Mouse (Mus musculus): ENCODE measurements around the gene Dusp12.

Gene Dusp12

DNA sequence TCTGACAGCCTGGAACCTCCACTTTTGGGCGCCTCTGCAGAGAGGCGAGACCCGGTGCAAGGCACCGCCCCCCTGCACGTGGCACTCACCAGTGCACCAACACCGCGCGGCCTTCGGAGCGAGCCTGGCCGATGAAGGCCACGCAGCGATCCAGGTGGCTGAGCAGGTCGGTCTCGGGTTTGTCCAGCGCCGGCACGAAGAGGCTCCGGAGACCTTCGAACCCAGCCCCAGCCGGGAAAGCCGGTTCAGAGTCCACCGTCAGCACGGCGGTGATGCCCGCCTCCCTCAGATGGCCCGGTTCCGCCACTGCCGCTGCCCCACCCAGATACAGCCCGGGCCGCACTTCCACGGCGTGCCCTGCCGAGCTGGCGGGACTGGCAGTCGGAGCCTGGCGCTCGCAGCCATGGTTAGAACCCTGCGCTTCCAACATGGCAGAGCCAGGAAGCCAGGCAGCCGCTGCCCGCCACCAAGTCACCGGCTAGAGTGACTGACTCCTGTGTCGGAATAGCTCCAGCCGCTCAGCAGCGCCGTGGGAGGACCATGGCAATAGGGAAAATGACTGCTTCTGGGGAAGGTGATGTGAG is at the start of gene Dusp12, which contains the start of gene Gm26620:
Gene Dusp12 (minus strand): TSS at position 563 of the 584 bp plus-strand sequence.
Gene Gm26620 (plus strand): TSS at position 88 of the 584 bp plus-strand sequence.
- ChIA-PET CTCF (interaction anchor here (0.6 to 1.8 kb wide), 14 partner anchors 10 to 226 kb away, joined by 3 to 19 read pairs (median 5); partner anchors contain the start of gene Atf6 (in 1 of the 4)), POLR2A (interaction anchor here (0.5 to 16.8 kb wide), 27 partner anchors 8 to 558 kb away, joined by 3 to 329 read pairs (median 5); partner anchors contain the start of genes Atf6 (in 4 of the 4), B4galt3 (in 1 of the 4) and Ppox (in 1 of the 4))

DNA sequence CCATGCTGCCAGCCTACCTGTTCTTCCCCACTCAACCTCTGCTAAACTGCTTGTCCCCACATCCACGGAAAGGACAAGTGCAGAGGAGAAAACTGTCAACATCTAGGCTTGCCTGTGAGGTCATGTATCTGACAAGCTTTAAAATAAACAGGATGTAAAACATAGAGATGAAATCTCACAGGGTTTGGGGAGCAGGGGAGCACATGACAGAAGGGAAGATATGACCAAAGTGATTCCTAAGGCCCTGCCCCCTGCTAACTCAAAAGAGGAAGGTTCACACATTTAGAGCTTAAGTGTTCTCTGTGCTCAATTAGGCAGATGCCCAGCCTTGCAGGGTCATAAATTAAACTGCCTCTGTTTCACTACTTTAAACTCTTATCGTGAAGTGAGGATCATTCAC is 49.0 kb upstream of the Dusp12 start:
- POLR2A ChIA-PET = interaction anchor here in 1 of 4 experiments (0.9 kb wide), 1 partner anchor 45 kb away, joined by 3 read pairs; no protein-coding TSS in a partner anchor
- CTCF ChIA-PET = interaction anchor here in 3 of 4 experiments (0.6 to 1.1 kb wide), 3 partner anchors 8 to 39 kb away, joined by 3 to 15 read pairs (median 5); no protein-coding TSS in a partner anchor

DNA sequence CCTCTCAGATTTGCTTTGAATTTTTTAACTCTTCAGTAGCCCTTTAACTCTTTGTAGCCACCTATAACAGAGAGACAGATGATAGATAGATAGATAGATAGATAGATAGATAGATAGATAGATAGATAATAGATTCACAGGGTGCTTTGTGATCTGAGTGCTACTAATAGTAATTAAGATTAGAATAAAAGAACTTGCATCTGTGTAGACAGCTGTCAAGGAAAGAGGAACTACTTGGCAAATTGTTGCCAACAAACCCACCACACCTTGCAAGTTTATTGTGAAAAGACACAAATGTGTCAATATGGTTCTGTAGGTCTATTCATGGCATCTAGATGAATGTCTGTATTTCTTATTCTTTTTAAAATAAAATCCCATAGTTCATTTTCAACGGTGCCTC is 48.6 kb upstream of the Dusp12 start:
- ChIA-PET CTCF (interaction anchor here in 1 of 4 experiments (1.1 kb wide), 1 partner anchor 39 kb away, joined by 3 read pairs; no protein-coding TSS in a partner anchor), POLR2A (interaction anchor here in 1 of 4 experiments (0.9 kb wide), 1 partner anchor 46 kb away, joined by 3 read pairs; no protein-coding TSS in a partner anchor)

DNA sequence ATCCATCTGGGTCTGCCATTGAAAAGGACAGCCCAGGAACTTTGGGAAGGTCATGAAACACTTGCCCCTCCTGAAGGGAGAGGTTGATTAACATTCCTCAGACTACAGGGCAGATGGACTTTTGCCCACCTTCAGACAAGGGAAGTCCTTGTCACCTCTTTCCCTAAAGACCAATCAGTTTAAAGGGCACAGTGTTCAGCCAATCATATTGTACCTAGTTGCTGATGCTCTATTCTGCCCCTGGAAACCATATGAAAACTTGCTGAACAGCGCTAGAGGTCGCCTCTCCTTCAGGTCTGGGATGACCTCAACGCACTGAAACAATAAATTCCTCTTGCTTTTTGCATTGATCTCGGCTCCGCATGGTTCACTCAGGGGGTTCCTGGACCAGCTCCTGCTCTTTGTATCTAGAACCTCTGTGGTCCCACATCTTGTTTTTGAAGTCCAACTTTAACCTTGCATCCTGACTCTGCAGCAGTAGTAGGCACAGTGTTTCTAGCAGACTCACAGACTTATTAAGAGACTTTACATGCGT is 48.1 kb upstream of the Dusp12 start:
- CTCF ChIA-PET = interaction anchor here in 1 of 4 experiments (0.9 kb wide), 1 partner anchor 32 kb away, joined by 5 read pairs; no protein-coding TSS in a partner anchor

DNA sequence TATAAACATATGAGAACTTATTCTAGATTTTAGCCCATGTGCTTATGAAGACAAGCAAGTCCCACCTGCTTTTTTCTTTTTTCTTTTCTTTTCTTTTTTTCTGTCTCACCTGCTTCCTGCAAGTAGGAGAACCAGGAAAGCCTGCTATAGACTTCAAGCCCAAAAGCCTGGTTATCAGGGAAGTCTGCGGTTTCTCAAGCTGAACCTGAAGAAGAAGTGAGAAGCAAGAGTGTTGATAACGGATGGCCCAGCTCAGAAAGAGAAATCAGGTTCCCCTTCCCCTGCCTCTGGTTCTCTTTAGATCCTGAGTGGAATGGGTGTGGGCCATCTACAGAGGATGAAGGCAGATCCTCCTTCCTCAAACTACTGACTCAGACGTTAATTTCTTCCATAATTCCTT is 46.7 kb upstream of the Dusp12 start:
- CTCF ChIA-PET = no interaction called here
- POLR2A ChIA-PET = no interaction called here

More for the DNA sequence above, 48.1 kb upstream of the Dusp12 start:
- POLR2A ChIA-PET = no interaction called here

DNA sequence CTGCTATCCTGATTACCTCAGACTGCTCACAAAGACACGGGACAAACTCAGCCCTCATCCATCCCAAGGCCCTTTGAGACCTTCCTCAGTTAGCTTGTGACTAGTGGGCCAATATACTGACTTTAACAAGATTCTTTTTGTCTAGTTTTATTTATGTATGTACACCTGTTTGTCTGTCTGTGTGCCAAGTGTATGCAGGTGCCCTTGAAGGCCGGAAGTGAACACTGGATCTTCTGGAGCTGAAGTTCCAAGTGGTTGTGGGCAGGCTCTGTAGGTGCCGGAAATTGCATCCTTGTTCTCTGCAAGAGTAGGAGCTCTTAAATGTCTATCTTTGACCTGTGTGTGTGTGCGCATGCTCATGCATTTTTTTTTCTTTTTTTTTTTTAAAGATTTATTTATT is 43.9 kb upstream of the Dusp12 start:
- ChIA-PET CTCF (interaction anchor here in 2 of 4 experiments (0.5 to 1.1 kb wide), 3 partner anchors 21 to 1584 kb away, joined by 3 to 4 read pairs (median 3); no protein-coding TSS in a partner anchor), POLR2A (interaction anchor here in 1 of 4 experiments (1.8 kb wide), 1 partner anchor 12 kb away, joined by 5 read pairs; no protein-coding TSS in a partner anchor)

DNA sequence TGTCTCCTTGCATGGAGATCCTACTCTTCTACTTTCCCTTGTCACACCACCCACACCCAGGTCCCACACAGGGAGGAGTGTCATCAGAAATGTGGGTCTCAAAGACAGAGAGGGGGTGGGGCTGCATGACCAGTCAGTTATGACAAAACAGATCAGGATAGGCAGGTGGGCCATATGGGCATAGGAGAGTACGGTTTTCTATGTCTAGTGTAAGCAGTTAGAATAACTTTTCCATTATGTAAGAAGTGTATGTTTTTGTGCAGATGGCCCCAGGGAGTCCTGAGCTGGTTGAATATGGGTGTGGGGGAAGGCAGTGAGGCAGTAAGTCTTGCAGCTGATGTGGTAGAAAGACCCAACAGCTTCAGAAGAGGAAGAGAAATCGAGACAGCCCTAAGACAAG is 43.1 kb upstream of the Dusp12 start:
- CTCF ChIA-PET = interaction anchor here in 2 of 4 experiments (0.5 to 1.1 kb wide), 2 partner anchors 21 to 27 kb away, joined by 3 to 4 read pairs; no protein-coding TSS in a partner anchor
- POLR2A ChIA-PET = interaction anchor here in 1 of 4 experiments (1.4 kb wide), 1 partner anchor 8 kb away, joined by 6 read pairs; no protein-coding TSS in a partner anchor

DNA sequence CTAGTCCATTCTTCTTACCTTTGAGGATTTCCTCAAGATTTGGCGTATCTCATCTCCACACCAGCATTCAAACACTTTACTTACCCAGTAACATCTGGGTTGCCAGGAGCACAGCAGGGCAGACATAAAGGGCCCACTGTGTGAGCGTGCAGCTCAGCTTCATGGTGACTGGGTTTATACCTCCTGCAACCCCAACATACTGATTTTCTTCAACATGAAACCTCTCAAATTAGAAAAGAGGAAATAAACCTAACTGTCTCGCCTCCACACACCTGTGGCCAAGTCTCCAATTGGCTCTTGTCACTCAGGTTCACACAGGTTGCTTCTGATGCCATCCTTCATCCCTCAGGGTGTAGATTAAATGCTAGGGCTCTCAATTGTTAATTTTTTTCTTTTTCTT is 42.0 kb upstream of the Dusp12 start, which contains the start of gene Fcrla:
Gene Fcrla (minus strand): TSS at position 206 of the 400 bp plus-strand sequence.
- ChIA-PET POLR2A (interaction anchor here in 1 of 4 experiments (1.4 kb wide), 1 partner anchor 10 kb away, joined by 6 read pairs; no protein-coding TSS in a partner anchor), CTCF (interaction anchor here in 1 of 4 experiments (1.5 kb wide), 1 partner anchor 26 kb away, joined by 4 read pairs; no protein-coding TSS in a partner anchor)

DNA sequence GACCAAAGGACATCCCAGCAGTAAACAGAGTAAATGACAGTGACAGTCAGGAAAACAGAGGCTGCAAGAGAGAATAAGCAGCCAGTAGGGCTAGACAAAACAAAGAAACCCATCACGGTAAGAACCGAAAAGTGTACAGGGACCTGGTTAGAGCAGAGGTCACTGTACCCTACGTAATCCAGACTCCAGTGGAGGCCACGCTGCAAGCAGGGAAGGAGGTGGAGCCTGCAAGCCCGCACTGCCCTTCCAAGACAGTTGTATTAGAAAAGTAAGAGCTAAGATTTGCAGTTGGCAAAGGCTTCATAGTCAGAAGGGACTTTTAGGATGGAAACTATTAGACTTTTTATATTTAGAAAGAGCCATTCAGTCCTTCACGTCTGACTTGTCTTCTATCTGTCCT is 41.6 kb upstream of the Dusp12 start:
- POLR2A ChIA-PET = interaction anchor here in 2 of 4 experiments (0.6 to 1.4 kb wide), 3 partner anchors 10 to 370 kb away, joined by 3 to 6 read pairs (median 3); no protein-coding TSS in a partner anchor

DNA sequence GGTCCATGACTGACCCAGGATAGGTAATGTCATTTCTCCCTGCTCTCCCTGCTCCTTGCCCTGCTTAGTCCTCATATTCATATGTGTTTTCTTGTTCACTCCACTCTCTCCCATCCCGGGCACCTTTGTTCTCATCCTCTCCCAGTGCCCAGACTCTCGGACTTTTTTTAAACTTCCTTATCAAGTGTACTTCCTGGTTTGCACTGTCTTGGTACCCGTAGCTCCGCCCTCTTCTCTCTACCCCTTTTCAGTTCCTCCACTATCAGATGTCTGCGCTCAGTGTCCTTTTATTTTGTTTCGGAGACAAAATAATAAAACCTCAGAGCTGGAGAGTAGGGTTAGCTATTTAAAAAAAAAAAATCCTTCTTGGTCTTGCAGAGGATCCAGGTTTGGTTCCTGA is 39.1 kb upstream of the Dusp12 start:
- CTCF ChIA-PET = no interaction called here
- POLR2A ChIA-PET = interaction anchor here in 3 of 4 experiments (0.6 to 1.3 kb wide), 4 partner anchors 15 to 51 kb away, joined by 3 to 4 read pairs (median 4); partner anchors contain the start of gene Fcgr2b (in 1 of the 3)

More for the DNA sequence above, 41.6 kb upstream of the Dusp12 start:
- CTCF ChIA-PET = interaction anchor here in 1 of 4 experiments (0.6 to 1.5 kb wide), 4 partner anchors 8 to 902 kb away, joined by 4 to 5 read pairs (median 5); no protein-coding TSS in a partner anchor

DNA sequence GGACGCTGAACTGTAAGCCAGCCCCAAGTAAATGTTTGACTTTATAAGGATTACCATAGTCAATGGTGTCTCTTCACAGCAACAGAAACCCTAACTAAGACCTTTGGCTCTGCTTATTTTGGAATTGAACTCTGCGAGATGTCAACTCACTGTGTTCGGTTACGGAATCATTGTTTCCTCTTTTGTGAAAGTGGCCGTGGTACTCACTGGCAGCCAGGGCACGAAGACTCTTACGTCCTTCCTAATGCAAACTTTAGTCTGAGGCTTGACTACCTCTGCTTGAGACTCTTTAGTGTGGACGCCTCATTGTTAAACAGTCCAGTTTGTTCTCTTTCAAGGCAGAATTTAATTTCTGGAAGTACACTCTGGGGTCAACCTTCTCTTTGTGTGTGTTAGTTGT is 34.0 kb upstream of the Dusp12 start:
- CTCF ChIA-PET = interaction anchor here in 1 of 4 experiments (0.6 kb wide), 1 partner anchor 74 kb away, joined by 4 read pairs; no protein-coding TSS in a partner anchor
- POLR2A ChIA-PET = interaction anchor here in 1 of 4 experiments (1.7 kb wide), 1 partner anchor 12 kb away, joined by 6 read pairs; no protein-coding TSS in a partner anchor

DNA sequence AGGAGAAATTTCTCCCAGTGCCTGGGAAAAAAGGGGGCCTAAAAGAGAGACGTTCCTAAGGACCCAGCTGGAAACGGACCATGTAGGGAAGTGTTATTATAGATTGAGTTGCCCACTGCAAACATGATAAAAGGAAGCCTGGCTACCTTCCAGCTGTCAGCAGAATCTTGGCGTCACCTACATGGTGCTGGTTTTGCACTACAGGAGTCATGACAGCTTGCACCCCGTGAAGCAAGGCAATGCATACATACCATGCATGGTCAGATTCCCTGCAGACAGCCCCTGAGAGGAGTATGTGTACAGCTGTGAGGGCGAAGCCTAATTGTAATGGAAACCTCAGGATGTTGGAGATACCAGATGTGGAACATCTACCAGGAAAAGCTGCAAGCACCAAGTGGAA is 30.3 kb upstream of the Dusp12 start:
- ChIA-PET POLR2A (no interaction called here), CTCF (interaction anchor here in 2 of 4 experiments (0.7 to 1.8 kb wide), 2 partner anchors 14 to 20 kb away, joined by 3 to 6 read pairs; no protein-coding TSS in a partner anchor)

DNA sequence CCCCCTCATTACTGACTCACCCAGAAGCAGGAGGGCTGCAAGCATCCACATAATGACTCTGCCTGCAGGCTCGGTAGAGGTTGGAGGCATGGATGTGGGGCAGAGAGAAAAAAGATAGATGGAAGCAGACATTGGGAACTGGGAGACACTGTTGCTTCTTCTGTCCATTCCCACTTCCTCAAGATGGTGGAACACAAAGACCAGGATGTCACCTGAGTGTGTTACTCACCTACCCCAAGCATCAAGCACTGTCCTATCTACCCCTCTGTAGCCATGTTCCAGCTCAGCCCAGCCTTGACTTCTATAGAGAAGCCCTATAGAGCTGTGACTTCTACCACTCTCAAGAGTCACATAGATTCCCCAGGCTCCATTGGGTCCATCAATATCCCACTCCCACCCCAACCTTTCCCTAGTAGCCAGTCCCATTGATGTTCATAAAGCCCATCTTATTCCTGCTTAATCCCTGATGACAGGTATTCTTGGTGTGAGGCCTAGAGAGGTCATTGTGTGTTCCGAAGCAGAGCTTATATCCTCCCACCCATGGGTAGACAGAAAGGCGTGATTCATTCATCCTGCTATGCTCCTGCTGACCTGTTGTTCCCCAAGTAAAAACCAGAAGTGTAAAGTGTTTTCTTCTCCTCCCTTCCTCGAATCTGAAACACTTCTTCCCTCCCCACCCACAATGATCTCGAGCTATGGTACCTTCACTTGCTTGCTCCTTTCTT is 27.7 kb upstream of the Dusp12 start, which contains the start of gene Fcrlb:
Gene Fcrlb (minus strand): TSS at position 51 of the 725 bp plus-strand sequence.
- CTCF ChIA-PET = interaction anchor here in 2 of 4 experiments (0.9 to 2.4 kb wide), 2 partner anchors 12 to 21 kb away, joined by 3 to 6 read pairs; no protein-coding TSS in a partner anchor
- POLR2A ChIA-PET = no interaction called here

DNA sequence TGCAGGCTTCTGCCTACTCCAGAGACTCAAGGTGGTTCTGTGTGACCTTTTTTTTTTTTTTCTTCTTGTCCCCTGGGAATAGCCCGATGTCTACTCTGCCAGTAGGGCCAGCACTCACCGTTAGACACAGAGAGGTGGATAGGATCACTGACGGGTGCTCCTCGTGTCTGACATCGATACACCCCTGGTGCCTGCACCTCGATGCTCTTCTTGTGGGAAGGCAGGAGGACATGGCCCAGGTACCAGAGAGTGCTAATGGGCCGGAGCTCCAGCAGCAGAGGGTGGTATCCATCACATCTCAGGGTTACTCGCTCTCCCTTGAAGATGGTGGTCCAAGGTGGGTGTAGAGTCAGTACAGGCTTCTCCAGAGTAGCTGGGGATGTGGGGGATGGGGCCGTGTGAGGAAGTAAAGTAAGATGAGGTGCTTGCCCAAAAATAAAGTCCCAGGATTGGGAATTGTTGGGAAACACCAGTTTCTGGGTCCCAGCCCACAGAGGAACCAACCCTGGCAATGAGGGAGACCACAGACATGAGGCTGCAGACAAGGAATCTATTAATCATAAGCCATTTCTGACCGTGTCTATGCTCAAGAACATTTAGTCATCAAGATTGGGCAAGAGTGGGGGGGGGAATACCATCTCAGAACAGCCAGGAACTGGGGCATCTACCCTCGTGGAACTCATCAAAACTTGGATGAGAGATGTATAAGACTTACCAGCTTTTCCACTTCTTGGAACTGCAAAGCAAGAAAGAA is 26.7 kb upstream of the Dusp12 start:
- CTCF ChIA-PET = interaction anchor here in 2 of 4 experiments (0.9 to 2.4 kb wide), 2 partner anchors 11 to 20 kb away, joined by 3 to 6 read pairs; no protein-coding TSS in a partner anchor
- POLR2A ChIA-PET = no interaction called here

DNA sequence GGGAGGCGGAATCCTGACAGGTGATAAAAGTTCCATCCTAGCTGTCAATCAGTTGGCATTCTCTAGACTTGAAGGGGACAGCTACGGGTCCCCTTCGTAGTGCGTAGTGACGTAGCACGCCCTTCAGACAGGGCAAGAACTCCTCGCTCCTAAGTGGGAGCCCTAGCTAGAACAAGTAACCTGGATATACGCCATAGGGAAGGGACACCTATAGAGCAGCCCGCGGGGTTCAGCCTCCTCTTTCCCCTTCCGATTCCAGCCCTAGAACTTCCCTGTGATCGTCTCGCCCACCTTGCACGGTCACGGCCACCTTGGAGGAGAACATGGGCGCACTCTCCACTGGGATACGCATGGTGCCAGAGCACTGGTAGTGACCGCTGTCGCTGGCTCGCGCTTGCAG is 23.0 kb upstream of the Dusp12 start:
- ChIA-PET CTCF (interaction anchor here in 2 of 4 experiments (0.5 to 3.8 kb wide), 7 partner anchors 13 to 203 kb away, joined by 3 to 21 read pairs (median 6); no protein-coding TSS in a partner anchor), POLR2A (interaction anchor here (0.6 to 2.5 kb wide), 11 partner anchors 10 to 343 kb away, joined by 3 to 19 read pairs (median 4); partner anchors contain the start of genes Atf6 (in 2 of the 4) and Ndufs2 (in 1 of the 4))

DNA sequence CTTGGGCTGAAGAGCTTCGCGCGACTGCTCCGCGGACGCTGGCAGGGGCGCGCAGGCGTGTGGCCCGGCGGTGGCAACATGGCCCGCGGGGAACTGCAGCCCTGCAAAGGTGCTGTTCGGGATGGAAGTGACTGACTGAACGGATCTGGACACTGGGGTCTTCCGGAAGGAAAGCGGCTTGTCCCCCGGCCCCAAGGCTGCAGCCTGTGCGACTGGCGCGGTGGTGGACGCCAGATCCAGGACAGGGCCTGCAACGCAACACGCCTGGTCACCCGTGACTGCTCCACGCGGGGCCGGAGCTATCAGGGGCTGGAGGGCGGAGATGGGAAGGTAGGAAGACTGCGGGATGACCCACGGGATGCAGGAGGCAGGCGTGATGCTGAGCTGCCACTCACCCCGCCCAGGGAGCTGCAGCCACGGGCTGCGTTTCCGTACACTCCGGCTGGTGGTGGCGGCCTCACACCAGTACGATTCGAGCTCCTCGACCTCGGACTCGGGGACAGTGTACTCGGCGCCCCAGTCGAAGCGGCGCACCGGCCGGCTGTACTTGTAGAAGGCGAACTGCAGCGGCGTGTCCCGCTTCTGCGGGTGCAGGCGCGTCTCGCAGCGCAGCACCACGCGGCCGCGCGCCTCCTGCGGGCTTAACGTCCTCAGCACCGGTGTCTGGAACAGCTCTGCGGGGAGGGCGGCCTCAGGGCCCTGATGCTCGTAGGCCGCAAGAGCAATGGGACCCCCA is 22.3 kb upstream of the Dusp12 start:
- ChIA-PET CTCF (interaction anchor here (0.6 to 3.8 kb wide), 12 partner anchors 12 to 846 kb away, joined by 3 to 21 read pairs (median 4); no protein-coding TSS in a partner anchor), POLR2A (interaction anchor here (0.6 to 2.5 kb wide), 22 partner anchors 10 to 121 kb away, joined by 3 to 19 read pairs (median 4); partner anchors contain the start of gene Atf6 (in 2 of the 4))
